Mouse (Mus musculus) midbrain, embryonic 11.5 days (tissue): ENCODE results near the gene Myh10. TPM values are rescaled to one million over a fixed set of nuclear protein-coding genes. Genes with fewer than 3 reads are reported as not detected.

Source experiments
- ATAC-seq: fragments of 200-750 bp; cut with Nextera tagmentation; 2 replicates; pipeline ENCODE4 v1.8.0; 2017; ENCODE audit warnings: moderate TSS enrichment, moderate library complexity; ENCODE audit not compliant: low FRiP score
- DNase-seq: peaks from one replicate; pipeline ENCODE4 v3.0.0; 2015; ENCODE audit warnings: low spot score; ENCODE audit errors: missing footprints
- H3K27ac ChIP-seq: fragments of 300-500 bp; sonication (generic); 2 replicates; pipeline ENCODE4 v1.5.1; 2014; ENCODE audit warnings: low read depth, low read length
- H3K27me3 ChIP-seq: fragments of 300-500 bp; sonication (generic); 2 replicates; pipeline ENCODE4 v1.6.1; 2014; ENCODE audit warnings: mild to moderate bottlenecking, low read length, moderate library complexity, mixed read lengths; ENCODE audit not compliant: control insufficient read depth, insufficient read depth
- H3K36me3 ChIP-seq: fragments of 300-500 bp; sonication (generic); 2 replicates; pipeline ENCODE4 v1.6.1; 2014; ENCODE audit warnings: mild to moderate bottlenecking, low read length, moderate library complexity, mixed read lengths; ENCODE audit not compliant: control insufficient read depth, insufficient read depth
- H3K4me1 ChIP-seq: fragments of 300-500 bp; sonication (generic); 2 replicates; pipeline ENCODE4 v1.6.1; 2014; ENCODE audit warnings: low read length; ENCODE audit not compliant: control insufficient read depth, insufficient read depth
- H3K4me2 ChIP-seq: fragments of 300-500 bp; sonication (generic); 2 replicates; pipeline ENCODE4 v1.6.1; 2014; ENCODE audit warnings: mild to moderate bottlenecking, moderate library complexity
- H3K4me3 ChIP-seq: fragments of 300-500 bp; sonication (generic); 2 replicates; pipeline ENCODE4 v1.5.1; 2014; ENCODE audit warnings: low read depth, low read length
- H3K9ac ChIP-seq: fragments of 300-500 bp; sonication (generic); 2 replicates; pipeline ENCODE4 v1.6.1; 2014; ENCODE audit warnings: low read length
- H3K9me3 ChIP-seq: fragments of 300-500 bp; sonication (generic); 2 replicates; pipeline ENCODE4 v1.6.1; 2016; ENCODE audit warnings: low read length; ENCODE audit not compliant: control insufficient read depth
- WGBS: fragments of 180-500 bp; shearing (Covaris S2); extraction: QIAGEN DNeasy Blood & Tissue Kit; methylation state at CpG from one replicate; pipeline ENCODE4 v1.1.7; 2014; 5-methylcytosine and 5-hydroxymethylcytosine counted together
- polyA plus RNA-seq: library from polyadenylated mRNA; unstranded; fragments of >200 nt; fragmentation: Nextera tagmentation; extraction: Ambion mirVana; gene quantifications from 2 replicates; pipeline ENCODE4 v1.2.1, GENCODE M21; 2014

The Myh10 gene
- polyA plus RNA-seq, 1 experiment from 2014 or later = 141 TPM

DNA sequence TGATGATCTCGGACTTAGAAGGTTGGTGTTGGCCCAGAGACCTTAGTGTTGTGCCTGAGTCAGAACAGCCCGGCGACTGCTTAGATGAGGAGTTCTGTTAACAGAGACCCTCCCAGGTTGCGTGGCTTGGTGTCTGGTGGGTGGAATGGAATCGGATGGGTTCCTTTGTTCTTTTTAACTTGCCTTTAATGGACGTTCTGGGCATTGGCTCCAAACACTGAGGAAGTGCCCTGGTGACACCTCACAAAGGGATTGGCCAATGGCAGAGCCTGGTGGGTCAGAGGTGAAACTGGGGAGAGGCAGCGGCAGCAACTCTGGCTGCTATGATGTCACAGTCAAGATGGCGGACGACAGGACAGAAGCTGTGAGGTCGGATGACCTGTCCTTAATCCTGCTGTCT lies 99.4 kb downstream of the Myh10 start:
- no peaks in the 10 kb centered on the region for H3K9me3 ChIP-seq
- no peak overlapping the region for H3K4me2 ChIP-seq
- H3K4me1 ChIP-seq = no peaks in the 10 kb centered on the region
- no peak overlapping the region for H3K27ac ChIP-seq
- no peak overlapping the region for H3K4me3 ChIP-seq
- no peak for ATAC-seq
- H3K27me3 ChIP-seq = no peaks in the 10 kb centered on the region
- peaks cover 54% of the 10 kb centered on the region for H3K36me3 ChIP-seq
- H3K9ac ChIP-seq = no peak overlapping the region
- DNase-seq = no peak
- WGBS = 89% methylated on average over 10 of the region's 10 CpGs

DNA sequence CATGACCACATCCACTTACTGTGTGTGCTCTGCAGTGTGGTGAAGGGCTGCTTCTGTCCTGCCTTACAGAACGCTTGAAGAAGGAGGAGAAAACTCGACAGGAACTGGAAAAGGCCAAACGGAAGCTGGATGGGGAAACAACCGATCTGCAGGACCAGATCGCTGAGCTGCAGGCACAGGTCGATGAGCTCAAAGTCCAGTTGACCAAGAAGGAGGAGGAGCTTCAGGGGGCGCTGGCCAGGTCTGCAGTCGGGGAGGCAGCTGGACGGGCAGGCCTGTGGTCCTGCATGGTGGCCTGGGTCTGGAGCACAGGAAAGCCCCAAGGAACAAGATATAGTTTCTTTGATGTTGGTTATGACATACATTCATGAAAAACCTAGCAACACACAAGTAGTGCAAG lies 100.4 kb downstream of the Myh10 start:
- no peak overlapping the region for H3K9ac ChIP-seq
- ATAC-seq = no peak
- peaks cover 55% of the 10 kb centered on the region for H3K36me3 ChIP-seq
- H3K4me1 ChIP-seq = no peaks in the 10 kb centered on the region
- H3K4me3 ChIP-seq = no peak overlapping the region
- H3K9me3 ChIP-seq = no peaks in the 10 kb centered on the region
- DNase-seq = no peak
- H3K27ac ChIP-seq = no peak overlapping the region
- 94% methylated on average over 9 of the region's 9 CpGs for WGBS
- no peaks in the 10 kb centered on the region for H3K27me3 ChIP-seq
- H3K4me2 ChIP-seq = no peak overlapping the region

DNA sequence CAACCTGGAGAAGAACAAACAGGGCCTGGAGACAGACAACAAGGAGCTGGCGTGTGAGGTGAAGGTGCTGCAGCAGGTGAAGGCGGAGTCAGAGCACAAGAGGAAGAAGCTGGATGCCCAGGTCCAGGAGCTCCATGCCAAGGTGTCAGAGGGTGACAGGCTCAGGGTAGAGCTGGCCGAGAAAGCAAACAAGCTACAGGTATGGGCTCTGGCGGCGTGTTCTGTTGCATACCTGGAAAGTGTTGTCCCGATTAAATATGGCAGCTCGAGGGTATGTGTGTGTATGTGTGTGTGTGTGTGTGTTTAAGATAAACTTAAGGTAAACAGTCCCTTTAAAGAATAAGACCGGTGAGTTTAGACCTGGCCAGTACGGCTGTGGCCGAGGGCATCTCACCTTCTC lies 106.9 kb downstream of the Myh10 start:
- Histone ChIP-seq H3K27me3 (no peaks in the 10 kb centered on the region), H3K36me3 (peaks cover 61% of the 10 kb centered on the region), H3K9me3 (no peaks in the 10 kb centered on the region), H3K27ac (no peak overlapping the region), H3K4me3 (no peak overlapping the region), H3K9ac (no peak overlapping the region), H3K4me2 (no peak overlapping the region), H3K4me1 (no peaks in the 10 kb centered on the region)
- 95% methylated on average over 10 of the region's 10 CpGs for WGBS
- DNase-seq (no peak), ATAC-seq (no peak)

DNA sequence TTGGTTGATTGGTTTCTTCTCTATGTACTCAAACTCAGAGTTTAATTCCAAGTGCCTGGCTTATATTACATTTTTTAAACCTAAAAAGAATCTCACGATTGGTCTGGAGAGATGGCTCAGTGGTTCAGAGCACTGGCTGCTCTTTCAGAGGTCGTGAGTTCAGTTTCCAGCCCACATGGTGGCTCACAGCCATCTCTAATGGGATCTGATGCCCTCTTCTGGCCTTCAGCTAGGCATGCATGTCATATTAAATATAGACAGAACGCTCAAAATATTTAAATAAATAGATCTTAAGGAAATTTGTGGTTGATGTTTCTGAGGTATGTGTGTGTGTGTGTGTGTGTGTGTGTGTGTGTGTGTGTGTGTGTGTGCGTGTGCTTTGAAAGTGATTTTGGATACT lies 113.8 kb downstream of the Myh10 start:
- Histone ChIP-seq H3K4me2 (no peak overlapping the region), H3K4me1 (no peaks in the 10 kb centered on the region), H3K27ac (no peak overlapping the region), H3K9ac (no peak overlapping the region), H3K36me3 (peaks cover 68% of the 10 kb centered on the region), H3K9me3 (no peaks in the 10 kb centered on the region), H3K4me3 (no peak overlapping the region), H3K27me3 (no peaks in the 10 kb centered on the region)
- 79% methylated on average over 4 of the region's 4 CpGs for WGBS
- ATAC-seq = no peak
- no peak for DNase-seq

DNA sequence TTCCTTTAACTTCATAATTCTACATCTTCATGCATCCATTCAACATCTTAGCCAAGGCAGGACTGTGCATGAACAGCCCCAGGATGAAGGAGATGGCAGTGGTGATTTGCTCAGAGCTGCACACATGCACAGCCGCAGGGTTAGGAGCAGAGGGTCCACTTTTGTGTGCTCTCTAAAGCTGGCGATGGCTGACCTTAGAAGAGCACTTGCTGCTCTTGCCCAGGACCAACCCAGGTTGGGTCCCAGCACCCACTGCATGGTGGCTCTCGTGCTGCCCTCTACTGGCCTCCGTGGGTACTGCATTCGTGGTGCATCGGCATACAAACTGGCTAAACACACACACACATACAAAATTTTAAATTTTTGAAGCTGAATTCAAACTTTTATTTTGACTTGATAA lies 116.4 kb downstream of the Myh10 start:
- Histone ChIP-seq H3K4me1 (no peaks in the 10 kb centered on the region), H3K36me3 (peaks cover 66% of the 10 kb centered on the region), H3K4me3 (no peak overlapping the region), H3K9me3 (no peaks in the 10 kb centered on the region), H3K9ac (no peak overlapping the region), H3K27ac (no peak overlapping the region), H3K27me3 (no peaks in the 10 kb centered on the region), H3K4me2 (no peak overlapping the region)
- DNase-seq = peak; percentile 98
- WGBS = 41% methylated on average over 6 of the region's 6 CpGs
- no peak for ATAC-seq

DNA sequence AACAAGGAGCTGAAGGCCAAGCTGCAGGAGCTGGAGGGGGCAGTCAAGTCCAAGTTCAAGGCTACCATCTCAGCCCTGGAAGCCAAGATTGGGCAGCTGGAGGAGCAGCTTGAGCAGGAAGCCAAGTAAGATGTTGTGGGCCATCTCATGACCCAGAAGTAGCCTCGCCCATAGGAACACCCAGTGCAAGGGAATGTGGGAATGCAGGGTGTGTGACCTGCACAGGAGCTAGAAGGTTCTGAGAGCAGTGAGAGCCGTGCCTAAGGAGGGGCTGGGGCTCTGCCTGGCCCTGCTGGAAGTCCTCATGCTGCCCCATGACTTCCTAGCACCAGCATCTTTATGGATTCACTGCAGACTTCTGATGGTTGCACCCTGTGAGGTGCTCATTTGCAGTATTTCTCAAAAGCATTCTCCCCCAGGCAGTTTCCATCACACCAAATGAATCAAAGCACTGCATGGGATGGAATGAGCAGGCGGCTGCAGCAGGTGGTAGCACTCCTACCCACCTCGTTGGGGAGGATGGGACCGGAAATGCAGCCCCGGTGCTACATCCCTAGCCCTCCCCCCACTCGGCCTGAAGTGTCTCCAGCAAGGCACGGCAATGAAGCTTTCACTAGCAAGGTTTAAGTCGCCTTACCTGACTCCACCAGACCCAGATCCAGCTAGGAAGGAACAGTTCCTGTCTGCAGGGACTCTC lies 120.7 kb downstream of the Myh10 start:
- no peak overlapping the region for H3K4me3 ChIP-seq
- H3K27ac ChIP-seq = no peak overlapping the region
- no peaks in the 10 kb centered on the region for H3K9me3 ChIP-seq
- H3K36me3 ChIP-seq = peaks cover 59% of the 10 kb centered on the region
- H3K4me2 ChIP-seq = no peak overlapping the region
- DNase-seq (no peak), ATAC-seq (no peak)
- H3K9ac ChIP-seq = no peak overlapping the region
- WGBS = 89% methylated on average over 9 of the region's 9 CpGs
- H3K27me3 ChIP-seq = no peaks in the 10 kb centered on the region
- H3K4me1 ChIP-seq = no peaks in the 10 kb centered on the region

DNA sequence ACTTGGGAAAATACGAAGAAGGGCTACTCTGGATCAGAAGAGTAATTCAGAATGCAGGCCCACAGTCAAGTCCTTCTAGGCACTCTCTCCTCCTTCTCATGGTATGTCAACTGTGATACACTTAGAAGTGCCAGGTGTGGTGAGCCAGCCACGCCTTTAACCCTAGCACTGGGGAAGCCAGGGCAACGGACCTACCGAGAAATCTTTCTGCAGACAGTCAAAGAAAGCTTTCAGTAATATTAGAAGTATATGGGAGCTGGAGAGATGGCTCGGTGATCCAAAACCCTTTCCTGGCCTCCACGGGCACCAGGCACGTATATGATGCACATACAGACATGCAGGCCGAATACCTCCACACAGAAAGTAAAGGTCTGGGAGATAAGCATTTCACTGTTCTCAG lies 127.1 kb downstream of the Myh10 start:
- WGBS = 92% methylated on average over 8 of the region's 8 CpGs
- peaks cover 21% of the 10 kb centered on the region for H3K36me3 ChIP-seq

DNA sequence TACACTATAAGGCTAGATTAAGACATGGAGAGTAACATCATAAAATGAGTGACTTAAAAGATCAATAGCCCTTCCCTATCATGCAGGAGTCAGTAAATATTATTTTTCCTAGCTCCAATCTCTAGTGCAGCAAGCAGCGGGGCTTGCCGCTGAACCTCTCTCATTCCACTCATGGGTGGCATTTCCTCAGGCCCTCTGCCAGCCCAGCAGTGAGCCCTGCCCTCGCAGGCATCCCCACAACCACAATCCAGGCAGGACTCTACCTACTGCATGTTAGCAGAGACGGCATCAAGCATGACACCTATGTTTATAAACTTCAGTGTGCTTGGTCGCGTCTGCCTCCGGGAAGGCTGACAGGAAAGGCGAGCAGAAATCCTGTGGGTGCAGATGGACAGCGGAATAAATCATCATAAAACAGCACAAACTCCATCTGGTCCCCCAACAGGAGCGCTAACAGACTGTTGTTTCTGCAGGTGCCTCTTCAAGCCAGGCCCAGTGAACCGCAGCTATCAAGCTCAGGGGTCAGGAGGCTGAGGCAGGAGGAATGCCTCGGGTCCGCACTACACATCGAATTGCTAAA lies 128.0 kb downstream of the Myh10 start:
- H3K9ac ChIP-seq = no peak overlapping the region
- DNase-seq = no peak
- H3K27ac ChIP-seq = no peak overlapping the region
- H3K27me3 ChIP-seq = no peaks in the 10 kb centered on the region
- no peak for ATAC-seq
- WGBS = 90% methylated on average over 14 of the region's 14 CpGs
- H3K4me1 ChIP-seq = no peaks in the 10 kb centered on the region
- H3K36me3 ChIP-seq = peaks cover 18% of the 10 kb centered on the region
- no peak overlapping the region for H3K4me3 ChIP-seq
- no peak overlapping the region for H3K4me2 ChIP-seq
- no peaks in the 10 kb centered on the region for H3K9me3 ChIP-seq

More for the DNA sequence above, 127.1 kb downstream of the Myh10 start:
- Histone ChIP-seq H3K4me2 (no peak overlapping the region), H3K27me3 (no peaks in the 10 kb centered on the region), H3K4me1 (no peaks in the 10 kb centered on the region), H3K9ac (no peak overlapping the region), H3K27ac (no peak overlapping the region), H3K4me3 (no peak overlapping the region), H3K9me3 (no peaks in the 10 kb centered on the region)
- ATAC-seq (no peak), DNase-seq (no peak)

DNA sequence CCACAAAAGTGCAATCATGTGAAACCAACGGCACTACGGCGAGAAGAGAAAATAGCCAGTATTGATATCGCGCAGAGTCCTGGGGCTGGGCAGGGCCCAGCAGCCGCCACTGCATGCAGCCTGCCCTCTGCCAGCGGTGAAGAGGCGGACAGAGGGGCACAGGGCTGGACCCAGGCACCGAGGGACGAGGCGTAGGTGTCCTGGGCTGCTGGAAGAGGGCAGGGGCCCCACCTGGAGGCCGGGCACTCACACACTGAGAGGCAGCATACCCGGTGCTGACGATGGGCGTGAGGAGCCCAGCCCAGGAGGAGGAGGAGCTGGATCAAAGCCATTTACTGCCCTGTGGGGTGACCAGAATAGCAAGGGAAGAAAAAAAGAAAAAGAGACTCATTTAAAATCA lies 131.0 kb downstream of the Myh10 start:
- Histone ChIP-seq H3K4me2 (no peak overlapping the region), H3K36me3 (no peaks in the 10 kb centered on the region), H3K27me3 (no peaks in the 10 kb centered on the region), H3K9me3 (no peaks in the 10 kb centered on the region), H3K4me1 (no peaks in the 10 kb centered on the region), H3K4me3 (no peak overlapping the region), H3K9ac (no peak overlapping the region), H3K27ac (no peak overlapping the region)
- WGBS = 90% methylated on average over 15 of the region's 15 CpGs
- DNase-seq = no peak
- no peak for ATAC-seq
